Mouse (Mus musculus) kidney, embryonic 14.5 days (tissue): ENCODE results near the gene Exd1. TPM values are rescaled to one million over a fixed set of nuclear protein-coding genes. Genes with fewer than 3 reads are reported as not detected.

Experiments used
- ATAC-seq: fragments of 200-750 bp; cut with Nextera tagmentation; 2 replicates; pipeline ENCODE4 v1.8.0; 2017; ENCODE audit warnings: moderate number of reproducible peaks, mild to moderate bottlenecking, moderate TSS enrichment, moderate library complexity; ENCODE audit not compliant: low FRiP score, low TSS enrichment
- H3K27ac ChIP-seq: fragments of 300-500 bp; sonication (generic); 2 replicates; pipeline ENCODE4 v1.5.1; 2014; ENCODE audit warnings: low read depth, mild to moderate bottlenecking, low read length, moderate library complexity, mixed read lengths
- H3K27me3 ChIP-seq: fragments of 300-500 bp; sonication (generic); 2 replicates; pipeline ENCODE4 v1.6.1; 2014; ENCODE audit warnings: mild to moderate bottlenecking, low read length; ENCODE audit not compliant: control insufficient read depth, insufficient read depth
- H3K36me3 ChIP-seq: fragments of 300-500 bp; sonication (generic); 2 replicates; pipeline ENCODE4 v1.6.1; 2014; ENCODE audit warnings: low read length, mixed read lengths; ENCODE audit not compliant: control insufficient read depth, insufficient read depth
- H3K4me1 ChIP-seq: fragments of 300-500 bp; sonication (generic); 2 replicates; pipeline ENCODE4 v1.6.1; 2014; ENCODE audit warnings: low read length, mixed read lengths; ENCODE audit not compliant: control insufficient read depth, insufficient read depth
- H3K4me2 ChIP-seq: fragments of 300-500 bp; sonication (generic); replicated peaks from 2 replicates; pipeline ENCODE4 v1.6.1; 2014; ENCODE audit warnings: low read depth, mild to moderate bottlenecking, low read length
- H3K4me3 ChIP-seq: fragments of 300-500 bp; sonication (generic); 2 replicates; pipeline ENCODE4 v1.5.1; 2014; ENCODE audit warnings: mild to moderate bottlenecking, low read length
- H3K9ac ChIP-seq: fragments of 300-500 bp; sonication (generic); 2 replicates; pipeline ENCODE4 v1.6.1; 2014; ENCODE audit warnings: low read depth, mild to moderate bottlenecking, low read length, moderate library complexity
- H3K9me3 ChIP-seq: fragments of 300-500 bp; sonication (generic); 2 replicates; pipeline ENCODE4 v1.6.1; 2016; ENCODE audit warnings: low read length; ENCODE audit not compliant: control insufficient read depth
- WGBS: fragments of 180-500 bp; shearing (Covaris S2); extraction: QIAGEN DNeasy Blood & Tissue Kit; methylation state at CpG from one replicate; pipeline ENCODE4 v1.1.7; 2014; 5-methylcytosine and 5-hydroxymethylcytosine counted together
- polyA plus RNA-seq: library from polyadenylated mRNA; unstranded; fragments of >200 nt; fragmentation: Nextera tagmentation; extraction: Ambion mirVana; gene quantifications from 2 replicates; pipeline ENCODE4 v1.2.1, GENCODE M21; 2014

Gene Exd1
- polyA plus RNA-seq, 1 experiment from 2014 or later, result 0.38 TPM

DNA sequence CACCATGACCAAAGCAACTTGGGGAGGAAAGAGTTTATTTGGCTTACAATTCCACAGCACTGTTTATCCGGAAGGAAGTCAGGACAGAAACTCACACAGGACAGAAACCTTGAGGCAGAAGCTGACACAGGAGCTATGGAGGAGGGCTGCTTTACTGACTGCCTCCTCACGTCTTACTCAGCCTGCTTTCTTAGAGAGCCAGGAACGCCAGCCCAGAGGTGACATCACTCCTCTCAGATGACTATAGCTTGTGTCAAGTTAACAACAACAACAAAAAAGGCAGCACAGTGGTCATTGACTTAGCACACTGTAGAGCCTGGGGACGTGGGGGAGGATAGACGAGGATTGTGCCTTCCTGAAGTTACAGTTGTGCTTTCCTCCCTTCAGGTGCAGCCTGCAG, 55.5 kb downstream of the Exd1 start:
- Histone ChIP-seq H3K9me3 (no peaks in the 10 kb centered on the region), H3K4me1 (0 out of 2 replicates have a peak, but pooled peaks cover 3% of the 10 kb centered on the region), H3K4me2 (no peak overlapping the region), H3K9ac (no peak overlapping the region), H3K27ac (no peak overlapping the region), H3K27me3 (no peaks in the 10 kb centered on the region), H3K36me3 (no peaks in the 10 kb centered on the region), H3K4me3 (no peak overlapping the region)
- no peak for ATAC-seq
- 19% methylated on average over 5 of the region's 5 CpGs for WGBS

GRCm38 (mm10) chr2:119486488-119486887, 60.9 kb downstream of the Exd1 start:
- no peaks in the 10 kb centered on the region for H3K27me3 ChIP-seq
- no peak overlapping the region for H3K4me3 ChIP-seq
- no peak overlapping the region for H3K4me2 ChIP-seq
- H3K9me3 ChIP-seq, result no peaks in the 10 kb centered on the region
- no peaks in the 10 kb centered on the region for H3K4me1 ChIP-seq
- no peak for ATAC-seq
- H3K36me3 ChIP-seq, result no peaks in the 10 kb centered on the region
- no peak overlapping the region for H3K27ac ChIP-seq
- WGBS, result 17% methylated on average over 4 of the region's 4 CpGs
- H3K9ac ChIP-seq, result no peak overlapping the region

- Histone ChIP-seq H3K4me2 (no peak overlapping the region), H3K4me1 (no peaks in the 10 kb centered on the region), H3K9ac (no peak overlapping the region), H3K4me3 (no peak overlapping the region), H3K27me3 (no peaks in the 10 kb centered on the region), H3K27ac (no peak overlapping the region), H3K9me3 (no peaks in the 10 kb centered on the region), H3K36me3 (peaks cover 3% of the 10 kb centered on the region; the same call in 1 of the 2 replicates)
- 81% methylated on average over 1 of the region's 1 CpGs for WGBS
- ATAC-seq, result no peak
Measured at GRCm38 (mm10) chr2:119482307-119482706, 65.1 kb downstream of the Exd1 start.

DNA sequence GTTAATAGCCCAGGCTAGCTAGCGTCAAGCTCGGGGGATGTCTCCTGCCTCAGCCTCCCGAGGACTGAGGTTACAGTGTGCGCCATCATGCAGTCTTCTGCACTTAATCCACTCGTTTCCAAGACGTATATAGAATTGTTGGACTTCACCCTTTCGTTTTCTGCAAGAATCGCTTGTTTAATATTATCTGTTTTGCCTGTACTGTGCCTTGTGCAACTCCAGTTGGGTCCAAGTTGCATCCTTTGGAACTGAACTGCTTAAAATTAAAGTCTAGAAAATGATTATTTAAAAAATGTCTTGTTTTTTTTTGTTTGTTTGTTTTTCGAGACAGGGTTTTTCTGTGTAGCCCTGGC, 69.1 kb downstream of the Exd1 start:
- H3K27me3 ChIP-seq, result no peaks in the 10 kb centered on the region
- H3K9ac ChIP-seq, result peak overlapping the region; percentile 98
- no peak for ATAC-seq
- 16% methylated on average over 9 of the region's 9 CpGs for WGBS
- peaks cover 7% of the 10 kb centered on the region for H3K4me1 ChIP-seq
- H3K36me3 ChIP-seq, result peaks cover 3% of the 10 kb centered on the region; the same call in 1 of the 2 replicates
- no peaks in the 10 kb centered on the region for H3K9me3 ChIP-seq
- peak overlapping the region; percentile 65 for H3K4me2 ChIP-seq
- H3K4me3 ChIP-seq, result peak overlapping the region; percentile 55
- peak overlapping the region; percentile 97 for H3K27ac ChIP-seq

DNA sequence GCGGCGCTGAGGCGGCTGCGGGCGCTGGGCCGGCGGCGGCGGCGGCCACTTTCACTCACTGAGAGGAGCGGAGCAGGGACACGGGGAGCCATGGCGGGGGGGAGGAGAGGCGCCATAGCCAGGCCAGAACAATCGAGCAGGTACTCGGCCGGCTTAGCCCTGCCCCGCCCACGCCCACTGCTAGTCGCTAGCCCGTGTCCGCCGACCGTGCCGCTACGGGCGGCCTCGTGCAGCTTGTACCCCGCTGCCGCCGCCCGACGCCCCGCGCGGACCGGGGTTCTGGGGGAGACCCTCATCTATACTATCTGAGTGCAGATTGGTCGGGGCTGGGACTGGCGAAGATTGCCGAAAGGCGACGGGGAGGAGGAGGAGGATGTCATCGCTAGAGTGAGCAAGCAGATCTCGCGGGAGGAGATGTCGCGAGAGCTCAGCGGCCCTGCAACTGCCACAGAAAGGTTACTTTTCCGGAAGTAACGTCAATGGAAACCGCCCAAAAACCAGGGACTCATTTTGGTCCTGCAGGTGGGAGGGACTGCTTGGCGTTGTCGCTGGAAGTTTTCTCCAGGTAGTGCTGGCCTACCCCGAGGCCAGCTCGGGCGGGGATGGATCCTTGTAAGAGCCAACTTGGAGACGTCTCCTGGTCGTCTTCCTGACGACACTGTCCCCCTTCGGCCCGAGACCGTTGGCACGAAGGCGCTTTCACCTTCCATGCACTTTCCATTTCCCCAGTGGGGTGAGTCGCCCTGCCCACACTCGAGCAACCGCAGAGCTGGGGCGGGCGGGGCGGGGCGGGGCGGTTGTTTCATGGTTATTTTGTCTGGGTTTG, 69.6 kb downstream of the Exd1 start, which contains the start of gene Ino80:
Ino80 (minus strand) TSS at position 117 of the 826 bp plus-strand sequence.
- peak within 1 kb of the TSS; percentile 65 for H3K4me2 ChIP-seq
- H3K27me3 ChIP-seq, result no peaks in the 10 kb centered on the region
- ATAC-seq, result peak; percentile 94
- H3K27ac ChIP-seq, result peak within 1 kb of the TSS; percentile 97
- H3K9me3 ChIP-seq, result no peaks in the 10 kb centered on the region
- peak within 1 kb of the TSS; percentile 98 for H3K9ac ChIP-seq
- WGBS, result under 1% methylated on average over 67 of the region's 72 CpGs
- H3K4me1 ChIP-seq, result peaks cover 7% of the 10 kb centered on the region
- peak within 1 kb of the TSS; percentile 55 for H3K4me3 ChIP-seq
- H3K36me3 ChIP-seq, result peaks cover 3% of the 10 kb centered on the region; the same call in 1 of the 2 replicates

- Histone ChIP-seq H3K27me3 (no peaks in the 10 kb centered on the region), H3K4me1 (peaks cover 7% of the 10 kb centered on the region), H3K9ac (peak overlapping the region; percentile 98), H3K27ac (peak overlapping the region; percentile 97), H3K9me3 (no peaks in the 10 kb centered on the region), H3K36me3 (peaks cover 3% of the 10 kb centered on the region; the same call in 1 of the 2 replicates), H3K4me2 (peak overlapping the region; percentile 59), H3K4me3 (peak overlapping the region; percentile 55)
- ATAC-seq, result peak; percentile 77
- under 1% methylated on average over 34 of the region's 44 CpGs for WGBS
Measured at GRCm38 (mm10) chr2:119476621-119477391, 70.6 kb downstream of the Exd1 start.

DNA sequence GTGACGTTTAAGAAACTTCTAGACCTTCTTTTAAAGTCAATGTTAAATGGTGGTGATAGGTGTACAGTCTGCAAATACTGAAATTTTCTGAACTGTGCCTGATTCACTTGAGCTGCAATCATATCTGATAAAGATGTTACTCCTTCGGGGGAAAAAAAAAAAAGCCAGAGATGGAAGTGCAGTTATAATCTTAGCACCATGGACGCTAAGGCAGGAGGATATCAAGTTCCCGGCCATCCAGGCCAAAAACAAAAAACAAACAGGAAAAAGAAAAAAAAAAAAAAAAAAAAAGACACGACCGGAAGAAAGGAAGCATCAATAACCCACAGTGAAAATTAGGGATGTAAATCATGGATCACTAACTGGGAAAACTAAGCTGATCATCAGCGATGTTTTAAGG, 71.3 kb downstream of the Exd1 start:
- no peak for ATAC-seq
- Histone ChIP-seq H3K4me2 (peak overlapping the region; percentile 59), H3K27ac (no peak overlapping the region; the same call in 1 of the 2 replicates), H3K4me1 (peaks cover 7% of the 10 kb centered on the region), H3K9me3 (no peaks in the 10 kb centered on the region), H3K4me3 (peak overlapping the region; percentile 55), H3K9ac (peak overlapping the region; percentile 98; the same call in 1 of the 2 replicates), H3K36me3 (peaks cover 3% of the 10 kb centered on the region; the same call in 1 of the 2 replicates), H3K27me3 (no peaks in the 10 kb centered on the region)
- 15% methylated on average over 7 of the region's 7 CpGs for WGBS
